Mouse (Mus musculus): Measurements from ENCODE around the gene Atf1.

Gene Atf1

GRCm38 (mm10) chr15:100304019-100304991 lies 76.7 kb downstream of the Atf1 start, which contains the start of gene Mettl7a1:
Mettl7a1 (plus strand) TSS chr15:100304140.
- DNase-seq (ENCODE audit: low spot score in 2 of 2) = peak; percentile 46 to 65

- DNase-seq (ENCODE audit: low spot score in 2 of 2) = no peak
Measured at GRCm38 (mm10) chr15:100306201-100306600, 78.6 kb downstream of the Atf1 start.

GRCm38 (mm10) chr15:100307438-100308096 lies 79.9 kb downstream of the Atf1 start:
- DNase-seq (ENCODE audit: low spot score in 2 of 2) = peak in 1 of 2 experiments; percentile 22

Measured in spleen, postnatal 14 days (tissue).